Mouse (Mus musculus): ENCODE data around the gene Fndc7.

The Fndc7 gene

GRCm38 (mm10) chr3:108889908-108890307 lies at the start of gene Fndc7:
Gene Fndc7 (minus strand): TSS chr3:108890008.
- DNase-seq (ENCODE audit: low spot score): no peak

GRCm38 (mm10) chr3:108939573-108939972 lies 49.8 kb upstream of the Fndc7 start, which contains the start of gene Henmt1:
Gene Henmt1 (plus strand): TSS chr3:108939873.
- DNase-seq (ENCODE audit: low spot score): no peak

GRCm38 (mm10) chr3:108938691-108939090 lies 48.9 kb upstream of the Fndc7 start:
- DNase-seq (ENCODE audit: low spot score): no peak

- no peak for DNase-seq (ENCODE audit: low spot score)
Observed at GRCm38 (mm10) chr3:108933557-108933956, 43.7 kb upstream of the Fndc7 start.

GRCm38 (mm10) chr3:108926308-108926707 lies 36.5 kb upstream of the Fndc7 start:
- no peak for DNase-seq (ENCODE audit: low spot score)

GRCm38 (mm10) chr3:108925677-108926076 lies 35.9 kb upstream of the Fndc7 start:
- DNase-seq (ENCODE audit: low spot score): no peak

- no peak for DNase-seq (ENCODE audit: low spot score)
Observed at GRCm38 (mm10) chr3:108921822-108922221, 32.0 kb upstream of the Fndc7 start.

- DNase-seq (ENCODE audit: low spot score): no peak
Observed at GRCm38 (mm10) chr3:108920442-108921070, 30.7 kb upstream of the Fndc7 start.

GRCm38 (mm10) chr3:108918852-108919251 lies 29.0 kb upstream of the Fndc7 start:
- no peak for DNase-seq (ENCODE audit: low spot score)

- no peak for DNase-seq (ENCODE audit: low spot score)
Observed at GRCm38 (mm10) chr3:108917986-108918385, 28.2 kb upstream of the Fndc7 start.

- no peak for DNase-seq (ENCODE audit: low spot score)
Observed at GRCm38 (mm10) chr3:108916857-108917256, 27.0 kb upstream of the Fndc7 start.

- DNase-seq (ENCODE audit: low spot score): no peak
Observed at GRCm38 (mm10) chr3:108915999-108916398, 26.2 kb upstream of the Fndc7 start.

GRCm38 (mm10) chr3:108911548-108912413 lies 22.0 kb upstream of the Fndc7 start, which contains the start of gene Prpf38b:
Gene Prpf38b (minus strand): TSS chr3:108911727.
- peak; percentile 99 for DNase-seq (ENCODE audit: low spot score)

GRCm38 (mm10) chr3:108911081-108911547 lies 21.3 kb upstream of the Fndc7 start:
- peak; percentile 77 for DNase-seq (ENCODE audit: low spot score)

GRCm38 (mm10) chr3:108910303-108911080 lies 20.7 kb upstream of the Fndc7 start:
- DNase-seq (ENCODE audit: low spot score): peak; percentile 9

GRCm38 (mm10) chr3:108902934-108903333 lies 13.1 kb upstream of the Fndc7 start:
- no peak for DNase-seq (ENCODE audit: low spot score)

- DNase-seq (ENCODE audit: low spot score): no peak
Observed at GRCm38 (mm10) chr3:108902038-108902437, 12.2 kb upstream of the Fndc7 start.

GRCm38 (mm10) chr3:108900681-108901080 lies 10.9 kb upstream of the Fndc7 start:
- no peak for DNase-seq (ENCODE audit: low spot score)

GRCm38 (mm10) chr3:108900147-108900546 lies 10.3 kb upstream of the Fndc7 start:
- no peak for DNase-seq (ENCODE audit: low spot score)

GRCm38 (mm10) chr3:108898640-108899039 lies 8.8 kb upstream of the Fndc7 start:
- no peak for DNase-seq (ENCODE audit: low spot score)

- no peak for DNase-seq (ENCODE audit: low spot score)
Observed at GRCm38 (mm10) chr3:108892914-108893313, 3.1 kb upstream of the Fndc7 start.

- no peak for DNase-seq (ENCODE audit: low spot score)
Observed at GRCm38 (mm10) chr3:108892080-108892479, 2.3 kb upstream of the Fndc7 start.

Data from embryo, embryonic 10 days (tissue).